Mouse (Mus musculus) cortical plate, adult 2 months (tissue): Measurements from ENCODE around the gene Foxg1.

ENCODE experiments used
- CTCF ChIP-seq: fragments of 200-500 bp; IDR thresholded peaks from 2 replicates; pipeline ENCODE4 v1.5.1; 2011; ENCODE audit warnings: mild to moderate bottlenecking, control low read depth, low read length; ENCODE audit not compliant: insufficient read depth; ENCODE audit errors: extremely low read depth
- POLR2A ChIP-seq: fragments of 200-500 bp; IDR thresholded peaks from 2 replicates; pipeline ENCODE4 v1.6.1; 2011; ENCODE audit warnings: mild to moderate bottlenecking, low read length, control low read depth; ENCODE audit not compliant: insufficient read depth; ENCODE audit errors: extremely low read depth

DNA sequence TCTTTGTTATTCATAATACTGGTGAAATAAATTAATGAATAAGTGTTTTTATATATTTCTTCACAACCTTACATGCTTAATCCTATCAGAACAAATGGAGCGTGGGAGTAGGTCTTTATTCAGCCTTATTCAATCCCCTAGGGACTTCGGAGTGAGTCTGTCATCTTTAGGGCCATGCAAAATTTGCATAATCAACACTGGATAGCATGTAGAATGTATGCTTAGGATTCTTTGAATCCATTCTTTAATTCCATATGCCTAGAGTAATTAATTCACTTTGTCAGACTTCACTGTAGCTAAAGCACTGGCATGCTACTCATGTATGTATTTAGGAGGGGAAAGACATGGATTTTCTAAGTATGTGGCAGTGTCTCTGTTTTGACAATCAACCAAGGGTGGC is 27.4 kb downstream of the Foxg1 start:
- TF ChIP-seq CTCF, result no peak
- TF ChIP-seq POLR2A, result no peak
